Mouse (Mus musculus): ENCODE measurements around the gene Trmt2a. TPM values are rescaled to one million over a fixed set of nuclear protein-coding genes. Genes with fewer than 3 reads are reported as not detected.

Trmt2a gene
- polyA plus RNA-seq, 1 experiment from 2014 or later: 95.4 TPM

GRCm38 (mm10) chr16:18220001-18220400 is 28.5 kb upstream of the Trmt2a start:
- no peak overlapping the region for H3K9ac ChIP-seq
- no peak overlapping the region for H3K27ac ChIP-seq
- H3K4me2 ChIP-seq (replicated peaks): no peak overlapping the region
- whole genome bisulfite sequencing: 51% methylated on average over 8 of the region's 8 CpGs
- peak; percentile 42; the same call in 1 of the 2 replicates for ATAC-seq (ENCODE audit: low FRiP score, low read depth)
- no peaks in the 10 kb centered on the region for H3K9me3 ChIP-seq
- H3K4me1 ChIP-seq: peaks cover 9% of the 10 kb centered on the region
- no peaks in the 10 kb centered on the region for H3K27me3 ChIP-seq (replicated peaks)
- H3K36me3 ChIP-seq: peaks cover 42% of the 10 kb centered on the region
- no peak overlapping the region for H3K4me3 ChIP-seq

- ATAC-seq (ENCODE audit: low FRiP score, low read depth): no peak
- Histone ChIP-seq H3K27me3 (replicated peaks) (no peaks in the 10 kb centered on the region), H3K27ac (no peak overlapping the region), H3K9me3 (no peaks in the 10 kb centered on the region), H3K36me3 (peaks cover 51% of the 10 kb centered on the region), H3K4me2 (replicated peaks) (no peak overlapping the region), H3K9ac (no peak overlapping the region), H3K4me3 (no peak overlapping the region), H3K4me1 (peaks cover 9% of the 10 kb centered on the region)
- WGBS: 85% methylated on average over 6 of the region's 6 CpGs
Observed at GRCm38 (mm10) chr16:18220856-18221542, 27.5 kb upstream of the Trmt2a start.

- peaks cover 57% of the 10 kb centered on the region for H3K36me3 ChIP-seq
- 74% methylated on average over 11 of the region's 11 CpGs for WGBS
- peaks cover 9% of the 10 kb centered on the region for H3K4me1 ChIP-seq
Observed at GRCm38 (mm10) chr16:18221543-18221898, 27.0 kb upstream of the Trmt2a start.

DNA sequence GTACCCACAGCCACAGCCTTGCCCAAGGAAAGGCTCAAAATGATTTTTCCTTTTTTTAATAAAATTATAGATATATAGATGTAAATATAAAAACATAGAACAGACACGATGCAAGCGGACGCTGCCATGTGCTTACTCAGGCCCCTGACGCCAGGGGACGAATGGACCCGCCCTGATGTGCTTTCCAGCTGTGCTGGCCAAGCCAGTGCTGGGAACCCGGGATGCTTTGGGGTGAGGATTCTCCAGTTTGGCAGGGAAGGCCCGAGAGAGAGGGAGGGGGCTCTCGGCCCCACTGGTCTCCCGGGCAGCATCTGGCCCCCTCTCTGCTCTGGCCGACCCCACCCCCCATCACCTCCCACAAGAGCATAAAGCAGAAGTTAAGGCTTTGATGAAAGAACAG is 26.3 kb upstream of the Trmt2a start:
- WGBS: 83% methylated on average over 11 of the region's 11 CpGs
- Histone ChIP-seq H3K27ac (no peak overlapping the region), H3K4me1 (peaks cover 9% of the 10 kb centered on the region), H3K9me3 (no peaks in the 10 kb centered on the region), H3K4me3 (no peak overlapping the region), H3K36me3 (peaks cover 63% of the 10 kb centered on the region), H3K9ac (no peak overlapping the region), H3K27me3 (replicated peaks) (no peaks in the 10 kb centered on the region), H3K4me2 (replicated peaks) (no peak overlapping the region)
- ATAC-seq (ENCODE audit: low FRiP score, low read depth): no peak

More at GRCm38 (mm10) chr16:18221543-18221898, 27.0 kb upstream of the Trmt2a start:
- Histone ChIP-seq H3K9ac (no peak overlapping the region), H3K9me3 (no peaks in the 10 kb centered on the region), H3K27me3 (replicated peaks) (no peaks in the 10 kb centered on the region), H3K4me3 (no peak overlapping the region), H3K4me2 (replicated peaks) (no peak overlapping the region), H3K27ac (no peak overlapping the region)
- no peak for ATAC-seq (ENCODE audit: low FRiP score, low read depth)

- peaks cover 68% of the 10 kb centered on the region for H3K36me3 ChIP-seq
- H3K9ac ChIP-seq: no peak overlapping the region
- H3K27ac ChIP-seq: no peak overlapping the region
- no peaks in the 10 kb centered on the region for H3K9me3 ChIP-seq
- ATAC-seq (ENCODE audit: low FRiP score, low read depth): no peak
- H3K4me2 ChIP-seq (replicated peaks): no peak overlapping the region
- H3K4me3 ChIP-seq: no peak overlapping the region
- WGBS: 94% methylated on average over 13 of the region's 13 CpGs
- H3K27me3 ChIP-seq (replicated peaks): no peaks in the 10 kb centered on the region
- peaks cover 7% of the 10 kb centered on the region for H3K4me1 ChIP-seq
Observed at GRCm38 (mm10) chr16:18227187-18227586, 21.3 kb upstream of the Trmt2a start.

GRCm38 (mm10) chr16:18227897-18228422 is 20.5 kb upstream of the Trmt2a start:
- peaks cover 61% of the 10 kb centered on the region for H3K36me3 ChIP-seq
- H3K4me2 ChIP-seq (replicated peaks): no peak overlapping the region
- no peak overlapping the region for H3K27ac ChIP-seq
- no peaks in the 10 kb centered on the region for H3K9me3 ChIP-seq
- H3K9ac ChIP-seq: no peak overlapping the region
- H3K4me3 ChIP-seq: no peak overlapping the region
- no peak for ATAC-seq (ENCODE audit: low FRiP score, low read depth)
- 94% methylated on average over 20 of the region's 20 CpGs for WGBS
- no peaks in the 10 kb centered on the region for H3K27me3 ChIP-seq (replicated peaks)
- peaks cover 8% of the 10 kb centered on the region for H3K4me1 ChIP-seq

DNA sequence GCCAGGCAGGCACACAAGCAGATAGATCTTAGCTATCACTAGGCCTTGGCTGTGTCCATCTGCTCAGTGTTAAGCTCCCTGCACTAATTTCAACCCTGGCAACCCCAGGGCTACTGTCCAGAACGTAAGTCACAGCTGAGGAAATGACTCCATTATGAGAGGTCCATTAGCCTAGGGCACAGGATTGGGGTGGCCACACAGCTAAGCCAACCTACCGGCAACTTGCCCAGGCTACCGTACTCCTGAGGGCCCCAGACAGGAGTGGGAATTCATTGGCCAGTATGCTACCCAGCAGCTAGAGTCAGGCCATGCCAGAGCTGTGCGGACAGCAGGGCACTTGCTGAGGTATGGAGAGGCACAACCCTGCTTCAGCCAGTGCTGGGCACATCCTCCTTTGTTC is 19.6 kb upstream of the Trmt2a start:
- Histone ChIP-seq H3K27ac (no peak overlapping the region), H3K36me3 (peaks cover 52% of the 10 kb centered on the region), H3K4me2 (replicated peaks) (no peak overlapping the region), H3K9me3 (no peaks in the 10 kb centered on the region), H3K4me3 (no peak overlapping the region), H3K27me3 (replicated peaks) (no peaks in the 10 kb centered on the region), H3K4me1 (peaks cover 17% of the 10 kb centered on the region), H3K9ac (0 out of 2 replicates have a peak overlapping the region, but pooled peaks have one; percentile 6)
- WGBS: 93% methylated on average over 4 of the region's 4 CpGs
- no peak for ATAC-seq (ENCODE audit: low FRiP score, low read depth)

DNA sequence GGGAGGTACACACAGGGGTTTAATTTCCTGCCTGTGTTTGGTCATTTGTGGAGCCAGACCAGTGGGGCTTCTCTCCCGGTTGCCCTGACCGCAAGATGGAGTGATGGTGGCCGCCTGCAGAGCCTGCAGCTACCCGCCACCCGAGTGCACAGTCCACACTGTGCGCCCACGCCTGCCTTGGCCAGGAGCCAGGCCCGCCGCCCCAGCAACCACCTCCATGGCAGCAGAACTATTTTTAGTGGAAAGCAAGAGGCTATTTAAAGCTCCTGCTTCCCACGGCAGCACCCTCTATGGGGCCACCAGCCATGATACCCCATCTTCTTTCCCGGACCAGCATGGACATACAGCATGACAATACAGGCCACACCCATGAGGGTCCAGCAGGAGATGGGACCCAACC is 18.9 kb upstream of the Trmt2a start:
- Histone ChIP-seq H3K4me1 (peaks cover 24% of the 10 kb centered on the region), H3K9ac (no peak overlapping the region), H3K27ac (no peak overlapping the region), H3K9me3 (no peaks in the 10 kb centered on the region), H3K4me2 (replicated peaks) (no peak overlapping the region), H3K36me3 (peaks cover 44% of the 10 kb centered on the region), H3K4me3 (no peak overlapping the region), H3K27me3 (replicated peaks) (no peaks in the 10 kb centered on the region)
- 74% methylated on average over 11 of the region's 11 CpGs for WGBS
- no peak for ATAC-seq (ENCODE audit: low FRiP score, low read depth)

GRCm38 (mm10) chr16:18230617-18231016 is 17.9 kb upstream of the Trmt2a start:
- peaks cover 27% of the 10 kb centered on the region for H3K4me1 ChIP-seq
- H3K4me2 ChIP-seq (replicated peaks): no peak overlapping the region
- H3K9ac ChIP-seq: no peak overlapping the region
- WGBS: 95% methylated on average over 6 of the region's 6 CpGs
- H3K27ac ChIP-seq: no peak overlapping the region
- no peaks in the 10 kb centered on the region for H3K9me3 ChIP-seq
- no peak for ATAC-seq (ENCODE audit: low FRiP score, low read depth)
- H3K27me3 ChIP-seq (replicated peaks): no peaks in the 10 kb centered on the region
- no peak overlapping the region for H3K4me3 ChIP-seq
- H3K36me3 ChIP-seq: peaks cover 34% of the 10 kb centered on the region

GRCm38 (mm10) chr16:18231047-18231446 is 17.4 kb upstream of the Trmt2a start:
- H3K27ac ChIP-seq: no peak overlapping the region
- no peak for ATAC-seq (ENCODE audit: low FRiP score, low read depth)
- H3K9me3 ChIP-seq: no peaks in the 10 kb centered on the region
- no peak overlapping the region for H3K9ac ChIP-seq
- WGBS: 87% methylated on average over 3 of the region's 3 CpGs
- no peaks in the 10 kb centered on the region for H3K27me3 ChIP-seq (replicated peaks)
- peaks cover 31% of the 10 kb centered on the region for H3K4me1 ChIP-seq
- peaks cover 30% of the 10 kb centered on the region for H3K36me3 ChIP-seq
- no peak overlapping the region for H3K4me3 ChIP-seq
- H3K4me2 ChIP-seq (replicated peaks): no peak overlapping the region

- no peaks in the 10 kb centered on the region for H3K27me3 ChIP-seq (replicated peaks)
- H3K4me3 ChIP-seq: no peak overlapping the region
- H3K4me1 ChIP-seq: peaks cover 34% of the 10 kb centered on the region
- H3K36me3 ChIP-seq: peaks cover 26% of the 10 kb centered on the region
- no peaks in the 10 kb centered on the region for H3K9me3 ChIP-seq
- H3K9ac ChIP-seq: no peak overlapping the region
- no peak overlapping the region for H3K4me2 ChIP-seq (replicated peaks)
- WGBS: 93% methylated on average over 4 of the region's 4 CpGs
- no peak overlapping the region for H3K27ac ChIP-seq
- no peak for ATAC-seq (ENCODE audit: low FRiP score, low read depth)
Observed at GRCm38 (mm10) chr16:18231451-18231850, 17.0 kb upstream of the Trmt2a start.

DNA sequence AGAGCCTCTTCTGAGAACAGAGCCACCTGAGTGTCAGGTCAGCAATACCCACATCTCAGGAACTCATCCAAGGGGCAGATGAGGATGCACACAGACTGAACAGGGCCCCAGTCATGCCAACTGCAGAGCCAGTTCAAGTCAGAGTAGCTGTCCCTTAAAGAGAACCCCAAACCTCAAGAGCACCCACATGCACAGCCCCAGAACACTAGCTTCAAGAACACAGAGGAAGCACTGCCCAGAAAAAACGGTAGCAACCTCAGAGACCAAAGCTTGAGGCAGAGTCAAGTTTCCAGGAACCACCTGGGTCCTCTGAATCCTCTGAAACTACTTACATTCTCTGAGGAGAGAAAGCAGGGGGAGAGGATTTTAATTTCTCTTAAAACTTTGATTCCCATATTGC is 15.0 kb upstream of the Trmt2a start:
- 57% methylated on average over 1 of the region's 1 CpGs for WGBS
- Histone ChIP-seq H3K4me3 (no peak overlapping the region), H3K36me3 (peaks cover 13% of the 10 kb centered on the region), H3K9me3 (no peaks in the 10 kb centered on the region), H3K27ac (no peak overlapping the region), H3K4me1 (peaks cover 37% of the 10 kb centered on the region), H3K9ac (no peak overlapping the region), H3K4me2 (replicated peaks) (peak overlapping the region; percentile 93), H3K27me3 (replicated peaks) (no peaks in the 10 kb centered on the region)
- no peak for ATAC-seq (ENCODE audit: low FRiP score, low read depth)
